Mouse (Mus musculus): ENCODE measurements at regions not wholly inside any gene's neighbourhood (a gene's known extent, or its start where the extent isn't known, plus 50 kb on each side); places are given as distances from the start of the nearest gene placed in this dataset.

DNA sequence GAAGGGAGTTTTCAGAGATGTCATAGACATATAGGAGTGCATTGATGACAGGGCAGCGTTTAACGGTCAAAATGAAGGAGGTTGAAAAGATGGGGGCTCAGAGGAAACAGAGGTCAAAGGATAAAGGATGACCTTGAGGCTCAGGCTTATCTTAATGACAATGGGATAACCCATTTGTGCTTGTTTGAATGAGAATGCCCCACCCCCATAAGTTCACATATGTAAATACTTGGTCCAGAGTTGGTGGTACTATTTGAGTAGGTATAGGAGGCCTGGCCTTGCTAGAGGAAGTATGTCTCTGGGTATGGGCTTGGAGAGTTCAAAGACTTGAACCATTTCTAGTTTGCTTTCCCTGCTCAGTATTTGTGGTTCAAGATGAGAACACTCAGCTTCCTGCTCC is 237.4 kb upstream of the Fbxl7 start:
- no peak for DNase-seq (ENCODE audit: low spot score)

- no peak for DNase-seq (ENCODE audit: low spot score)
These were observed 242.2 kb upstream of the Fbxl7 start for GRCm38 (mm10) chr15:27137580-27137979.

DNA sequence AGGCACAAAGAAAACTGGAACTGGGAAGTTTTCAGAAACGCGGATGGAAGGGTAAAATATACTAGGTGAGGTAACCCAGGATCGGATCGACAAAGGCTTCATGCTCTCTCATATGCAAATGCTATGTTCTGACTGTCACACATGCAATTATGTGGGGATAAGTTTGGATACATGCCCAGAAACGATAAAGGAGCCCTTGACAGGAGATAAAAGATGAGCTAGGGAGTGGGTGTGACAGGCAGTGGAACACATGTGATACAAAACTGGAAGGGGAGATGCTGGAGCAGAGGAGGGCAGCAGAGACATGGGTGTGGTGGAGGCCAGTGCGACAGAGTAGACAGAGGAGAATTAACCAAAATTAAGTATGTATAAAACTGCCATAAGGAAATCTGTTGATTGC is 250.5 kb upstream of the Fbxl7 start:
- no peak for DNase-seq (ENCODE audit: low spot score)

- DNase-seq (ENCODE audit: low spot score): no peak
These were observed 265.6 kb upstream of the Fbxl7 start for GRCm38 (mm10) chr15:27160986-27161385.

GRCm38 (mm10) chr15:27167484-27167883 is 272.1 kb upstream of the Fbxl7 start:
- no peak for DNase-seq (ENCODE audit: low spot score)

- DNase-seq (ENCODE audit: low spot score): no peak
These were observed 274.5 kb upstream of the Fbxl7 start for GRCm38 (mm10) chr15:27169846-27170245.

DNA sequence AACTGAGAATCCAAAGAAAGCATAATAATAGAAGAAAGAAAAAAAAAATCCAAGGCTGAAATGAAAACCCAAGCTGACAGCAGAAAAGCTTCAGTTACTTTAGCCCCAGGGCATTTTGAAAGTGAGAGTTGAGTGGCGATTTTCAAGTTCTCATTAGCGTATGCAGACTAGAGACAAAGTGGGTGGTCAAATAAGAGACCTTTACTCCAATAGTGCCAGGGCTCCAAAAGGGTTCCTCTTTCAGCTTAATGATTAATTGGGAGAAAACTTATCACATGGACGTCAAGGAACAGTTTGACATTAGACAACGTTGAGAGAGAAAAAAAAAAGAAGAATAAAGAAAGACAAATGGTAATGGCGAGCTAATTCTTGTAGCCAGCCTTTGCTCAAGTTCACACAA is 278.1 kb upstream of the Fbxl7 start:
- no peak for DNase-seq (ENCODE audit: low spot score)

DNA sequence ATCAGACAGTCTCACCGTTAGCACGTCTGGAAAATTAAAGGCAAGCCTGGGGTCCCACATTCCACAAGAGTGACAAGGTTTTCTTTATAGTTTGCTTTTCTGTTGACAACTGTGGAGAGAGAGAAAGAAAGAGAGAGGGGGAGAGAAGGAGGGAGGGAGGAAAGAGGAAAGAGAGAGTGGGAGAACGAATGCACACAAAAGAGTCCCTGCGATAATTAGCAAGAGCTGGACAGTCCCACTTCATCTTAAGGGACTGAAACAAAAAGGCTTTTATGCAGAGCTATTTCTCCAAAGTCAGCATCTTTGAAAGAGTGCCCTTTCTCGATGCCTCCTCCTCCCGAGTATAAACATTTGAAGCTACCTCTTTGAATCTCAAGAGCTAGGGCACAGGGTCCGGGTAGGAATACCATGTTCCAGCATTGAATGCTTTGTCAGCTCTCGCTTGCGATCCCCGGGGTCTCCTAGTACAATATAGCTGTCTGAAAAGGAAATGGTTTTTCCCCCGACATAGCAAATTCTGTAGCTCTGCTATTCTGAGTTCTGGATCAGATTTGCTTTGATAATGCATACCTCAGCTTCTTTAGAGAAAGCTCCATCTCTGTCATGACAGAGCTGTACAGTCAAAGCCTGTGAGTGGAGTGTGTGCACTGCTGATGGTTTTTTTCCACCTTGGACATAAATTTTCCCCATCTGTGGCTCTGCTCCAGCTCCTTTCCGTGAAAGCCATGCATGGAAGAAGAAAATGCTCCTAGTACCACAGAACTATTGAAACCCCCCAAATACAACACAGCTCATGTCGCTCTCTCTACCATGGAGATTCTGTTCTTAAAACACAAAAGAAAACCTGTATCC is 282.9 kb upstream of the Fbxl7 start:
- DNase-seq (ENCODE audit: low spot score): no peak

DNA sequence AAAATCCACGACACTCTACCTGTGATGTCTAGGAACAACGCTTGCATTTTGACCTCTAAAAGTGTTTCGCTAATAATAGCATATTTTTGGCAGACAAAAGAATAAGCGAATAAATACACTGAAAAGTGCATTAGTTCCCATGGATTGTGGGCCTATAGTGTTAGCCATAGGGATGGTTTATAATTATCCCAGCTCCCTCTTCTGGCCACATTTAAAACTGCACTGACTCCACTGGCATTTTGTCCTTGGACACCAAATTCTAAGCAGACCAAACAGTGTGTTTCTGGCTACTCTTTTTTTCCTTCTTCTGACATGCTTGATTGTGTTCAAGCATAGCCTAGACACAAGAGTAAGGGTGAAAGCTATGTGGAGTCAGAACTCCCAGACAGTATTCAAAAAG is 276.8 kb upstream of the Ank start:
- peak; percentile 6 for DNase-seq (ENCODE audit: low spot score)

DNA sequence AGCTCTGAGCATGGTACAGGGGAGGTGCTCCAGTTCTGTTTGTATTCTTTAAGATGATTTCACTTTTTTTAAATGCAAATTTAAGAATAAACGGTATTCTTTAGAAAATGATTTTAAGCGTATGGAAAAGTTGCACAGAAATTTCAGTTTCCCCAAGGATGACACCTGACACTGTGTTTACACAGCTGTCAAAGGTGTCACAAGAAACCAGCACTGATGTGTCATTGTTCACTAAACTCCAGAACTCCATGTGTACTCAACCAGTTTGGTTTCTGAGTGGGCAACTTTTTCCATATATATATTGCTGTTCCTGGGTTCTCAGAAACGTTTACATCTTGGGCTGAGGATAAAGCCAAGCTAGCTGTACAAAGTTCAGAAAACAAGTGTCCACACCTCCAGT is 265.0 kb upstream of the Ank start:
- DNase-seq (ENCODE audit: low spot score): no peak

GRCm38 (mm10) chr15:27204888-27205287 is 261.6 kb upstream of the Ank start:
- no peak for DNase-seq (ENCODE audit: low spot score)

DNA sequence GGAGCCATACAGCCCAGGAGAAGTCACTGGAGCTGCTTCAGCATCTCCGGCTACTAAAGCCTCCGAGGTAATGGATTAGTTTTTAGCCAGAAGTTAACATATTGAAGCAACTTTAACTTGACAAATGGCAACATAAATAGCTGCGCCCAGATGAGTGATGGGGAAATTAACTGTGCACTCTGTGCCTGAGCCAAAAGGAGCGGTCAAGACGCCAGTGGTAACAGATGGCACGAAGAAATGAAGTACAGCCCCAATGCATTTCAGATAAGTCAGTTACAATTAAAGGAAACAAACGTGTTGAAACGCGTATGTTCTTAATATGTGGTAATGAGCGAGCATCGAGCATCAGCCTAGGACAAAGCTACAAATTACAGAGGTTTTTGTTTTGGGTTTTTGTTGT is 259.0 kb upstream of the Ank start:
- DNase-seq (ENCODE audit: low spot score): no peak

DNA sequence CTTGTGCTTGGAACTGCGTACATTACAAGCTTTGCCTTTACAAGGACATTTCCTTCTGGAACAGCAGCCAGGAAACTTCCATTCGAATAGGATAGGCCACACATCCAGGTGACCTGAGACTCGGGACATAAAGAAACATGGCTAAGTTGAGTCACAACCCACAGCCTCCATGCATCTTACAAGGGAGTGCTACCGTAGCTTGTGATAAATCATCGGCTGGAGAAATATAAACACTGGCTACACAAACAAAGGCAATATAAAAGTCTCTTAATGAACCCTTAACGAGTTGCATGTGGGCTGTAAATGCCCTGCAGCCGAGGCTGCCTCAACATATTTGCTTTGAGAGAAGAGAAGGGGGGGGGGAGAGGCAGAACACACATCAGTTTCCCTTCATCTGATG is 250.1 kb upstream of the Ank start:
- no peak for DNase-seq (ENCODE audit: low spot score)

- peak; percentile 22 for DNase-seq (ENCODE audit: low spot score)
These were observed 247.2 kb upstream of the Ank start for GRCm38 (mm10) chr15:27219126-27219738.

DNA sequence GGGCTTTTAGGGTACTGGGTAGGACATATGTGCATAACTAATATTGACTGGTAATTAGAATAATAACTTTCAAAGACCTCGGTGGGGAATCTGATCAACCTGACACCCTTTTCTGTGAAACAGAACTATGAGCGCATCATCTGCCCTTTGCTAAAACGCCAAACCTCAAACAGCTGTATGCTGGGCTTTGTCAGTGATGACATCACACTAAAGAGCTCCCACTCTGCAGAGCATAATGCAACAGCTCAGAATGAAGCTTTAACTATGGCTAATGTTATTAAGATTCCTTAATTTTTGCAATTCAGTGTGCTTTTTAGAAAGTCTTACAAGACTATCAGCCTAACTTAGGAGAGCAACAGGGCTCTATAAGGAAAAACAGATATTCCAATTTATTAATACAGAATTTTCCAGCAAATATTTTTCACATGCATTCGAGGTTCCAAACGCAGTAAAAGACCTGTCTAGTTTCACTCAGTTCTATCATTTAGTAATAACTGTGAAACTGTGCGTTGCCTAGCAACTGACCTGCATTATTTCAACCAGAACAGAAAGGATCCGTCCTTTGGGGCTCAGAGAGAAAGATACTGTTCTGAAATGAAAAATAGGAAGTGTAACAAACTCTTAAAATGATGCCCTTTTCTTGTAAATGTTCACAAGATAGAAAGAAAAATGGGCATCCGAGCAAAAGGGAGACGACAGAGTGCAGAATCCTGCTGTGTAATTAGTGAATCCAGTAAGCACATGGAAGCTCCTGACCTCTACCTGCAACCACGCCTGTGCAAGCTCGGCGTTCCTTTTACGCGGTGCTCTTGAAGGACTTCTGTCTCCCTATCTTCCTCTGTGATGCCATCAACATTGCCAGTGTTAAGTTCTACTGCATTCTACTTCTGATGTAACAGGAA is 242.6 kb upstream of the Ank start:
- DNase-seq (ENCODE audit: low spot score): no peak

DNA sequence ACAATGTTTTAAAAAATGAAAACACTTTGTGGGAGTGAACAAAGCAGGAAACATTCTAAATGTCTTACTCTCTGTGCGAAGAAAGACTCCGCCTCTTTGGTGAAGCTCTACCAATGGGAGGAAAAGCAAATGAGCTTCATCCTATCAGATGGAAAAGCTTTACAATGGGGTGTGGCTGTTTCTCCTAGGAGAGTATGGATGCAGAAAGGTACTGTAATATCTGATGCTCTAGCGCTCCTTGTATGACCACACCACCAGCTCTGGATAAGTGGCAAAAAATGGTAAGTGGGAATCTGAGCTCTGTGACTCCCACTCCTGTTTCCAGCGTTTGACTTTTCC is 242.0 kb upstream of the Ank start:
- no peak for DNase-seq (ENCODE audit: low spot score)

GRCm38 (mm10) chr15:27232804-27233203 is 233.7 kb upstream of the Ank start:
- no peak for DNase-seq (ENCODE audit: low spot score)

GRCm38 (mm10) chr15:27234770-27235169 is 231.7 kb upstream of the Ank start:
- DNase-seq (ENCODE audit: low spot score): peak; percentile 26

DNA sequence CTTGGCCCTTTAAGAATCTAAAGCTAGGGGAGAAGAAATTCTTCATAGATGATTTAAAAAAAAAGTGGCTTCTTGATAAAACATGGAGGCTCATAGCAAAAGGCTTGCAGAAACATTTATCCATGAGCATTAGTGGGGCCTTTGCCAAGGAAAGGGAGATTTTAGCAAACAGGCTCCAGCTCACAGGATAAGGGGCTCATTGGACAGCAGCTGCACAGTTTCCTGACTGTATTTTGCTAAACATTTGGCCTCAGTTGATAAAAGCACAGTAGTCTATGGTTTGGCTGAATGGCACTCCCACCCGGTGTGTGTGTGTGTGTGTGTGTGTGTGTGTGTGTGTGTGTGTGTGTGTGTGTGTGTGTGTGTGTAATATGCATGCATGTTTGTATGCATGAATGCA is 228.2 kb upstream of the Ank start:
- DNase-seq (ENCODE audit: low spot score): no peak

GRCm38 (mm10) chr15:27246302-27246701 is 220.2 kb upstream of the Ank start:
- DNase-seq (ENCODE audit: low spot score): no peak

DNA sequence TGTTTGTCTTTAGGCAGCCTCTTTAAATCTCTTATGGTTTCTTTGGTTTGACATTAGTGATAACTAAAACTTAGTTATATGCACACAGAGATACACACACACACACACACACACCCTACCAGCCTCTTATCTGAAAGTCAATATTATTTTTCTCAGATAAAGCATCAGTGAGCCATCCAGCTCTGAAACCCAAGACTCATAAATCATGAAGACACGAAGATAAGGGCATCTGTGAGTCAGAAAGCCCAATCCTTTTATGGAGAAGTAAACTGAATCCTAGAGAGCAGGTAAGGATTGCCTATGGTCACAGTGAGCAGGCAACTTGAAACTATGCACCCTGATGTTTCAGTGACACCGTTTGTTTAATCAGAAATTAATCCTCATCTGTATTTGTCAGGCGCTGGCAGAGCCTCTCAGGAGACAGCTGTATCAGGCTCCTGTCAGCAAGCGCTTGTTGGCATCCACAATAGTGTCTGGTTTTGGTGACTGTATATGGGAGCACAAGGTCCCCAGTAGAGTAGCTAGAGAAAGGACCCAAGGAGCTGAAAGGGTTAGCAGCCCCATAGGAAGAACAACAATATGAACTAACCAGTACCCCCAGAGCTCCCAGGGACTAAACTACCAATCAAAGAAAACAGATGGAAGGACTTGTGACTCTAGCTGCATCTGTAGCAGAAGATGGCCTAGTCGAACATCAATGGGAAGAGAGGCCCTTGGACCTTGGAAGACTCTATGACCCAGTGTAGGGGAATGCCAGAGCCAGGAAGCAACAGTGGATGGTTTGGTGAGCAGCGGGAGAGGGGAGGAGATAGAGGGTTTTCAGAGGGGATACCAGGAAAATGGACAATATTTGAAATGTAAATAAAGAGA is 207.3 kb upstream of the Ank start:
- no peak for DNase-seq (ENCODE audit: low spot score)

DNA sequence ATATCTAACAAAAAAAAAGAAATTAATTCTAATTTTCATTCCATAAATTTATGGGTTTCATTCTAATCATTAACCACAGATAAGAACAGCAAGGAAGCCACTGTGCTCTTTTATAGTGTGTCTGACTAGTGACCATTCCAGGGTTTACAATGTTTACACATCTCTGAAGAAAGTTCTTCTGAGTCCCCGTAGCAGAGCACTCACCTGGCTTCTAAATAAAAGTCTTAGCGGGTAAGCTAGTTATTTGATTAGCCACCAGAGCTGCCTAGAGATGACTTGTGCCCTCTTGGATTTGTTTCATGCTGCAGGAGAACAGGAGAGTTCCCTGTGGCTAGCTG is 206.7 kb upstream of the Ank start:
- no peak for DNase-seq (ENCODE audit: low spot score)
